Mouse (Mus musculus): ENCODE measurements around the gene Aprt. TPM values are rescaled to one million over a fixed set of nuclear protein-coding genes. Genes with fewer than 3 reads are reported as not detected.

Aprt gene
- total and polyA plus RNA-seq, 3 experiments = 239 to 287 TPM; not detected in 1

DNA sequence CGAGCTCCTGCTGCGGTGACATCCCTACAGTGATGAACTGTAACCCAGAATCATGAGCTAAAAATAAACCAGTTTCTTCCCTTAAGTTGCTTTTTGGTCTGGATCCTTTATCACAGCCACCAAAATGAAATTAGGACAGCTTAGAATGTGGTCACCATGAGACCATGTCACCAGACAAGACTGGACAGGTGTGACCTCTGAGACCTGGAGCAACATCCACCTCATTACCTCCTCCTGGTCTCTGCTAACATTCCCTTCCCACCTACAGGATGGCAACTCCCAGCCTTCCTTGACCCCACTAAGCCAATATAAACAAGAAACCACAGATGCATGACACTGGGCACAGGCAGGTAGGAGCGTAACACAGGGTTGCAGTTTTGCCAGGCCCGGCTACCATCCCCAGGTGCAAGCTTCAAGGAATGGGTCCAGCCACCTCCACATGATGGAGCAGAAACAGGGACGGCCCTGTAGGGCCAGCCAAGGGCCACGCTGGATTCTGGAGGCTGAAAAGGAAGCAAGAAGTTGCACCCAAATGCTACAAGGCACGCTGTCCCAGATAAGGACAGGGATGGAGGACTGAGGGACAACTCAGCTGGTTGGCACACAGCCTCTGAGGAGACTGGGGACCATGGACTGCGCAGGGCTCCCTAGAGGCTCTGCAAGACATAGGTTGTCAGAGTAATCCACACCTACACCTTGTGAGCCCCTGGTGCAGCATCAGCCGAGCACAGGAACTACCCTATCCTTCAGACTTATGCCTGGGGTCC lies 38.2 kb downstream of the Aprt start:
- H3K9me3 ChIP-seq (replicated peaks; ENCODE audit: insufficient read depth, low read length) = no peaks in the 10 kb centered on the region
- 0 out of 2 replicates have a peak, but pooled peaks have one; percentile 31 for TF ChIP-seq MAX (IDR thresholded peaks at IDR 0.05; ENCODE audit: low read length)
- TF ChIP-seq CHD1 (IDR thresholded peaks at IDR 0.05; ENCODE audit: low read depth, low read length) = no peak
- TF ChIP-seq ZC3H11A (IDR thresholded peaks at IDR 0.05; ENCODE audit: low read depth, low read length) = no peak
- TF ChIP-seq ELF1 (IDR thresholded peaks at IDR 0.05; ENCODE audit: low read depth, low read length) = no peak
- no peak for TF ChIP-seq GABPA (IDR thresholded peaks at IDR 0.05; ENCODE audit: low read depth, low read length)
- no peak for TF ChIP-seq MAFK (IDR thresholded peaks at IDR 0.05; ENCODE audit: borderline replicate concordance, low read depth, low read length)
- peak in 1 of 2 experiments; percentile 23; a peak in 1 of 4 replicates for TF ChIP-seq POLR2A (IDR thresholded peaks at IDR 0.05; ENCODE audit: control insufficient read depth in 1 of 2, insufficient read depth in 1 of 2, low read depth in 1 of 2, low read length in 2 of 2, poor library complexity in 1 of 2)
- TF ChIP-seq ZKSCAN1 (IDR thresholded peaks at IDR 0.05; ENCODE audit: low read depth, low read length) = no peak
- TF ChIP-seq E2F4 (IDR thresholded peaks at IDR 0.05; ENCODE audit: borderline replicate concordance, low read depth, low read length) = no peak
- TF ChIP-seq MYC (IDR thresholded peaks at IDR 0.05; ENCODE audit: low read depth, low read length) = no peak
- TF ChIP-seq HCFC1 (IDR thresholded peaks at IDR 0.05; ENCODE audit: low read depth, low read length) = no peak
- H3K4me3 ChIP-seq (ENCODE audit: control insufficient read depth in 1 of 2, insufficient read depth in 1 of 2, low read depth in 2 of 2, low read length in 2 of 2) = no peak overlapping the region
- H3K9ac ChIP-seq (ENCODE audit: control insufficient read depth, low read depth, low read length, poor library complexity, severe bottlenecking) = no peak overlapping the region
- H3K27me3 ChIP-seq (ENCODE audit: control insufficient read depth in 1 of 2, insufficient read depth in 2 of 2, low read length in 2 of 2) = no peaks in the 10 kb centered on the region
- DNase-seq (ENCODE audit: low read depth, low spot score) = no peak
- peak overlapping the region; percentile 81 for H3K27ac ChIP-seq (ENCODE audit: control insufficient read depth, low read depth, low read length)
- peaks cover 13 to 28% of the 10 kb centered on the region in 2 experiments for H3K4me1 ChIP-seq (ENCODE audit: control insufficient read depth in 1 of 2, insufficient read depth in 2 of 2, low read length in 2 of 2)
- H3K79me2 ChIP-seq (ENCODE audit: control insufficient read depth, insufficient read depth, low read length, poor library complexity) = peaks cover 54% of the 10 kb centered on the region
- H3K36me3 ChIP-seq (ENCODE audit: control insufficient read depth in 1 of 2, insufficient read depth in 2 of 2, low read length in 2 of 2) = peaks cover 4 to 25% of the 10 kb centered on the region in 2 experiments; a peak in 3 of 4 replicates

DNA sequence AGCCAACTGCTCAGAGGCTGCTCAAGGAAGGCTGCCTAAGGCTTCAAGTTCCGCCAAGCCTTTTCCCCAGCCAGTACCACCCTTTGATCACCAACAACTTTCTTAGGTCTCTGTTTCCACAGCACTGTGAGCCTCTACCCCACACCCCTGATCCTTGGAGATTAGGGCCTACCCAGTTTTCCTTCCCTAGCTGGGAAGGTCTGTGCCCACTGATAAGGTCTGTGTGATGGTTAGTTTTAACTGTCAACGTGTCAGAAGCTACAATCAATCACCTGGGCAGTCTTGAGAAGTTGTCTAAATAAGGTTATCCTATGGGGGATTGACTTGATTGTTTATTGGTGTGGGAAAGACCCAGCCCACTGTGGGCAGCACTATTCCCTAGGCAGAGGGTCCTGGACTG lies 38.9 kb downstream of the Aprt start:
- peak overlapping the region; percentile 81 for H3K27ac ChIP-seq (ENCODE audit: control insufficient read depth, low read depth, low read length)
- no peak overlapping the region for H3K4me3 ChIP-seq (ENCODE audit: control insufficient read depth in 1 of 2, insufficient read depth in 1 of 2, low read depth in 2 of 2, low read length in 2 of 2)
- H3K27me3 ChIP-seq (ENCODE audit: control insufficient read depth in 1 of 2, insufficient read depth in 2 of 2, low read length in 2 of 2) = no peaks in the 10 kb centered on the region
- H3K9ac ChIP-seq (ENCODE audit: control insufficient read depth, low read depth, low read length, poor library complexity, severe bottlenecking) = no peak overlapping the region
- DNase-seq (ENCODE audit: low read depth, low spot score) = peak; percentile 82
- H3K4me1 ChIP-seq (ENCODE audit: control insufficient read depth in 1 of 2, insufficient read depth in 2 of 2, low read length in 2 of 2) = peaks cover 13 to 28% of the 10 kb centered on the region in 2 experiments
- H3K79me2 ChIP-seq (ENCODE audit: control insufficient read depth, insufficient read depth, low read length, poor library complexity) = peaks cover 53% of the 10 kb centered on the region
- no peaks in the 10 kb centered on the region for H3K9me3 ChIP-seq (replicated peaks; ENCODE audit: insufficient read depth, low read length)
- H3K36me3 ChIP-seq (ENCODE audit: control insufficient read depth in 1 of 2, insufficient read depth in 2 of 2, low read length in 2 of 2) = peaks cover 4 to 25% of the 10 kb centered on the region in 2 experiments; a peak in 3 of 4 replicates
- TF ChIP-seq BHLHE40 (IDR thresholded peaks at IDR 0.05; ENCODE audit: borderline replicate concordance, low read depth, low read length) (no peak), RAD21 (IDR thresholded peaks at IDR 0.05; ENCODE audit: low read depth, low read length) (no peak), MYC (IDR thresholded peaks at IDR 0.05; ENCODE audit: low read depth, low read length) (no peak), ZC3H11A (IDR thresholded peaks at IDR 0.05; ENCODE audit: low read depth, low read length) (no peak; the same call in 1 of the 2 replicates), JUND (IDR thresholded peaks at IDR 0.05; ENCODE audit: low read depth, low read length) (no peak), E2F4 (IDR thresholded peaks at IDR 0.05; ENCODE audit: borderline replicate concordance, low read depth, low read length) (no peak), MAZ (IDR thresholded peaks at IDR 0.05; ENCODE audit: low read depth, low read length) (peak; percentile 27; the same call in 1 of the 2 replicates), MAX (IDR thresholded peaks at IDR 0.05; ENCODE audit: low read length) (no peak), SMC3 (IDR thresholded peaks at IDR 0.05; ENCODE audit: low read depth, low read length) (no peak), ZKSCAN1 (IDR thresholded peaks at IDR 0.05; ENCODE audit: low read depth, low read length) (no peak), POLR2A (IDR thresholded peaks at IDR 0.05; ENCODE audit: control insufficient read depth in 1 of 2, insufficient read depth in 1 of 2, low read depth in 1 of 2, low read length in 2 of 2, poor library complexity in 1 of 2) (no peak; a peak in 1 of 4 replicates), POLR2AphosphoS2 (IDR thresholded peaks at IDR 0.05; ENCODE audit: low read length) (no peak; the same call in 1 of the 2 replicates), GABPA (IDR thresholded peaks at IDR 0.05; ENCODE audit: low read depth, low read length) (no peak), USF1 (IDR thresholded peaks at IDR 0.05; ENCODE audit: low read depth, low read length) (no peak), CHD1 (IDR thresholded peaks at IDR 0.05; ENCODE audit: low read depth, low read length) (no peak), MEF2A (IDR thresholded peaks at IDR 0.05; ENCODE audit: extremely low read depth, insufficient replicate concordance, low read depth, low read length, poor library complexity, severe bottlenecking) (peak; percentile 56; the same call in 1 of the 2 replicates), UBTF (IDR thresholded peaks at IDR 0.05; ENCODE audit: borderline replicate concordance, insufficient read depth, low read depth, low read length) (no peak), POLR2AphosphoS5 (IDR thresholded peaks at IDR 0.05; ENCODE audit: borderline replicate concordance, low read depth, low read length) (no peak), HCFC1 (IDR thresholded peaks at IDR 0.05; ENCODE audit: low read depth, low read length) (no peak), TCF12 (IDR thresholded peaks at IDR 0.05; ENCODE audit: low read depth, low read length) (peak; percentile 96), ETS1 (IDR thresholded peaks at IDR 0.05; ENCODE audit: low read depth, low read length) (peak; percentile 85), USF2 (IDR thresholded peaks at IDR 0.05; ENCODE audit: borderline replicate concordance in 1 of 2, insufficient read depth in 1 of 2, low read depth in 1 of 2, low read length in 2 of 2) (no peak), GATA1 (IDR thresholded peaks at IDR 0.05; ENCODE audit: low read depth, low read length) (peak; percentile 89), NRF1 (IDR thresholded peaks at IDR 0.05; ENCODE audit: insufficient read depth, low read depth, low read length, poor library complexity, severe bottlenecking) (no peak)

Data from MEL (cell line).